Mouse (Mus musculus) mouse embryonic stem cell (cell line): ENCODE measurements around the gene Ankzf1.

Source experiments
- in situ Hi-C, 2 experiments: fragments of 300-500 bp; cut with MboI; formaldehyde crosslinking; loops; 1 replicate in 1 of 2; 3 replicates in 1 of 2; pipeline ENCODE4 v1.14.3; 2019 to 2020; ENCODE audit warnings: low sequenced_read_pairs in 2 of 2, low pct_unique_long_range_greater_than_20kb in 1 of 2, mixed read lengths in 1 of 2; ENCODE audit not compliant: unreplicated experiment in 1 of 2

The Ankzf1 gene

GRCm38 (mm10) chr1:75182160-75182559 is 9.8 kb upstream of the Ankzf1 start:
- in situ Hi-C loops, result loop anchor here in 1 of 2 experiments (10.0 kb wide), 1 partner anchor 73 kb away; no protein-coding TSS in a partner anchor

- in situ Hi-C loops, result loop anchor here in 1 of 2 experiments (10.0 kb wide), 1 partner anchor 69 kb away; no protein-coding TSS in a partner anchor
These were observed 6.5 kb upstream of the Ankzf1 start for GRCm38 (mm10) chr1:75185495-75185894.

GRCm38 (mm10) chr1:75187126-75187525 is 4.8 kb upstream of the Ankzf1 start:
- in situ Hi-C loops, result loop anchor here in 1 of 2 experiments (10.0 kb wide), 1 partner anchor 68 kb away; no protein-coding TSS in a partner anchor

- in situ Hi-C loops, result loop anchor here in 1 of 2 experiments (10.0 kb wide), 1 partner anchor 67 kb away; no protein-coding TSS in a partner anchor
These were observed 4.0 kb upstream of the Ankzf1 start for GRCm38 (mm10) chr1:75187914-75188483.

GRCm38 (mm10) chr1:75190577-75190976 is 1.4 kb upstream of the Ankzf1 start:
- in situ Hi-C loops, result no loop called here

- in situ Hi-C loops, result no loop called here
These were observed 711 bp upstream of the Ankzf1 start for GRCm38 (mm10) chr1:75191258-75191621.

- in situ Hi-C loops, result no loop called here
These were observed 501 bp downstream of the Ankzf1 start for GRCm38 (mm10) chr1:75192452-75192851.

GRCm38 (mm10) chr1:75201236-75201635 is 9.3 kb downstream of the Ankzf1 start:
- in situ Hi-C loops, result no loop called here

- in situ Hi-C loops, result no loop called here
These were observed 17.2 kb downstream of the Ankzf1 start for GRCm38 (mm10) chr1:75208967-75209678.

- in situ Hi-C loops, result no loop called here
These were observed 18.5 kb downstream of the Ankzf1 start, which contains the start of the genes Glb1l and Stk16 for GRCm38 (mm10) chr1:75210136-75211087. TSS of gene Glb1l (minus strand) at chr1:75210813. TSS of gene Stk16 (plus strand) at chr1:75210838.

GRCm38 (mm10) chr1:75211141-75211708 is 19.3 kb downstream of the Ankzf1 start:
- in situ Hi-C loops, result no loop called here

GRCm38 (mm10) chr1:75212542-75212941 is 20.6 kb downstream of the Ankzf1 start:
- in situ Hi-C loops, result no loop called here

- in situ Hi-C loops, result no loop called here
These were observed 21.1 kb downstream of the Ankzf1 start for GRCm38 (mm10) chr1:75213096-75213495.

- in situ Hi-C loops, result no loop called here
These were observed 22.5 kb downstream of the Ankzf1 start for GRCm38 (mm10) chr1:75214442-75214841.

- in situ Hi-C loops, result no loop called here
These were observed 22.9 kb downstream of the Ankzf1 start for GRCm38 (mm10) chr1:75214886-75215285.

GRCm38 (mm10) chr1:75215785-75216184 is 23.8 kb downstream of the Ankzf1 start:
- in situ Hi-C loops, result no loop called here

GRCm38 (mm10) chr1:75216797-75217585 is 25.0 kb downstream of the Ankzf1 start:
- in situ Hi-C loops, result no loop called here

GRCm38 (mm10) chr1:75217893-75218226 is 25.9 kb downstream of the Ankzf1 start:
- in situ Hi-C loops, result no loop called here
